Mouse (Mus musculus): ENCODE measurements around the gene Prss28.

Prss28 gene

DNA sequence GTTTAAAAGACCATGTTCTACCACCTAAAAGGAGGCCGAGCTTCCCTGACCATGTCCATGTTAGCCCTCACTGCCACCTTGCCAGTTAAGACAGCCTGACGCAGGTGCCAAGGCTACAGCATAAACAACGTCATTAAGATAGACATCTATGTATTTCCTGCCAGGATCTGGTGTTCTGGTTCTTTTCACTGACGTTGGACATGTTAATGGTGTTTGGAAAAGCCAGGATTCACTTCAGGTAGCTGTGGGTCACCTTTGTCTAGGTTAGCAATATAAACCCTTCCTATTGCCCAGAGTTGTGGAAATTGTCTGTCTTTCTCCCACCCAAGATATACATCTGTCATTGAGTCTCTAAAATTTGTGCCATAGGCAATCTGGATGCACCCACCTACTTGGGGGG is at the start of gene Prss28:
Gene Prss28 (plus strand): TSS at position 301 of the 400 bp plus-strand sequence.
- WGBS: 81% methylated on average over 4 of the region's 4 CpGs

DNA sequence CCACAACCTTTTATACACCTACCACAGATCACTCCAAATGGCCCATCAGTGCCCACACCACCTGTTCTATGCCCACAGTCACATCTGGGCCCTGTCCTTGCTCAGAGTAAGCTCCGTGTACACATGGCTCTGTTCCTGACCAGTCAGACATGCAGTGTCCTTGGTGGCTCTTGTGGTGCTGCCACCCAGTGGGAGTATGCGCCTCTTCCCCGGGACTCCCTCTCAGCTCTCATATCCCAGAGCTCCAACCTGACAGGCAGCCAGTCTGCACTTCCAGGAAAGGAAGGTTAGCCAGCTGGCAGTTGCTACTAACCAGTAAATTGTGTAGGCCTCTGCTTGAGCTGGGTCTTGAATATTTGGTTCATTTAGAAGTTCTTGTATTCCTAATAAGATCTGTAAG is 44.0 kb upstream of the Prss28 start:
- WGBS: 18% methylated on average over 3 of the region's 3 CpGs

DNA sequence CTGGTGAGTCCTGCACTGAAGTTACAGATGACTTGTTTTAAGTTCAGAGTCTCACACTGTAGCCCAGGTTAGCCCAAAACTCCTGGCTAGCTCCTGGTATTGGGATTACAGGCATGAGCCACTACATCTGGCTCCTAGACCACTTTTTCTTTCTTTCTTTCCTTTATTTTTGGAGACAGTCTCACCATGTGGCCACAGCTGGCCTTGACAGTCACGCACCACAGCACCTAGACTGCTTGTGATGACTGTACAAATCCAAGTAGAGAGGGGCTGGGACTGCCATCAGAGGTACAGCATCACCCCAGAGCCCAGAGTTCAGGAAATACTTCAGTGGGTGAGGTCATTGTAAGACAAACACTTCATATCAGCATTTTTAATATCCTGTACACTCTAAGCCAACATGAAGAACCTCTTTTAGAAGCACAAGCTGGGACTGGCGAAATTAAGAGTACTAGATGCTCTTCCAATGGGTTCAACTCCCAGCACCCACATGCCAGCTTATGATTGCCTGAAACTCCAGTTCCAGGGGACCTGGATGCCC is 37.6 kb upstream of the Prss28 start:
- WGBS: 60% methylated on average over 2 of the region's 2 CpGs

DNA sequence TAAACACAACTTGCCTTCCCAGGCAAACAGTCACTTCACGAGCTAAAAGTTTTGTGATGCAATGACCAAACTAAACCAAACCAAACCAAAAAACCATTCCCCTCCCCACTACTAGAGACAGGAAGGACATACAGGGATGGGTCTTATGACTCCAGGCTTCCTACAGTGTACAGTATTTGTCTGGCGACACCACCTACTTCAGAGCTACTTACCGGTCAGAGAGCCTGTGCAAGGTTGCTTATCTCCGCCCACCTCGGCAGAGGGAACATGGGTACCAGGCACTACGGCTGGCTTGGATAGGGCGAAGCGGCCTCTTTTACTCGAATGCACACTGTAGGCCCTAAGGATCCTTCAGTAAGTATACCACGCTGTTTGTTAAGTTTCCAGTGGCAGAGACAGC is 36.1 kb upstream of the Prss28 start:
- WGBS: under 1% methylated on average over 10 of the region's 10 CpGs

DNA sequence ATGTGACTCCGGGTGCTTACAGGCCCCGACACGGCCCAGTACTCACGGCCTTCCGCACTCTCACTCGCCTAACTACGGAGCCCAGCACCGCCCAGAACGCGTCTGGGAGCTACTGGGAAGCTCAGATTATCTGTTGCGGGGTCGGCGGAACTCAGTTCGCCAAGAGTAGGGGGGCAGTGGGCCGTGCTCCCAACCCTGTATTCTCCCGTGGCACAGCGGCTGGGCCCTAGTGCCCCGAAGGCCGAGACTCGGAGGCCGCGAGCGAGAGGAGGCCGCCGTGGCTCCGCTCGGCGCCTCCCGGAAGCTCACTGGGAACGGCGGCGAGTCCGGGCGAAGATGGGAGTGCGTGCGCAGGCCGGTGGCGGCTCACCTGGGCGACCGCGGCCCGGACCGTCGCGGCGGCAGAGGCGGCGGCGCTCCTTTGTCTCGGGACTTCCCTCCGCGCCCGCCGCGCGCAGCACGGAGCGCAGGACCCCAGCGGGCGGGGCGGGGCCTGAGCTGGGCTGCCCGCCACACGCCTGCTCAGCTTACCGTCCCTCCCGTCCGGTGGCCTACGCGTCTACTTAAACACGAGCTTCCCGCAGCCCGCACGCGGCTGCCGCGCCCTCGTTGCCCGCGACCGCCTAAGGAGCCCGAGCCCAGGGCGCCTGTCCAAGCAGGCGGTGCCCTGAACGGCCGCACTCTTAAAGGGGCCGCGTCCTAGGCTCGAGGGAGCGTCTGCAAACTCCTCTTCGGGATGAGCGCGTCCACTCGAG is 35.3 kb upstream of the Prss28 start:
- under 1% methylated on average over 92 of the region's 92 CpGs for WGBS

DNA sequence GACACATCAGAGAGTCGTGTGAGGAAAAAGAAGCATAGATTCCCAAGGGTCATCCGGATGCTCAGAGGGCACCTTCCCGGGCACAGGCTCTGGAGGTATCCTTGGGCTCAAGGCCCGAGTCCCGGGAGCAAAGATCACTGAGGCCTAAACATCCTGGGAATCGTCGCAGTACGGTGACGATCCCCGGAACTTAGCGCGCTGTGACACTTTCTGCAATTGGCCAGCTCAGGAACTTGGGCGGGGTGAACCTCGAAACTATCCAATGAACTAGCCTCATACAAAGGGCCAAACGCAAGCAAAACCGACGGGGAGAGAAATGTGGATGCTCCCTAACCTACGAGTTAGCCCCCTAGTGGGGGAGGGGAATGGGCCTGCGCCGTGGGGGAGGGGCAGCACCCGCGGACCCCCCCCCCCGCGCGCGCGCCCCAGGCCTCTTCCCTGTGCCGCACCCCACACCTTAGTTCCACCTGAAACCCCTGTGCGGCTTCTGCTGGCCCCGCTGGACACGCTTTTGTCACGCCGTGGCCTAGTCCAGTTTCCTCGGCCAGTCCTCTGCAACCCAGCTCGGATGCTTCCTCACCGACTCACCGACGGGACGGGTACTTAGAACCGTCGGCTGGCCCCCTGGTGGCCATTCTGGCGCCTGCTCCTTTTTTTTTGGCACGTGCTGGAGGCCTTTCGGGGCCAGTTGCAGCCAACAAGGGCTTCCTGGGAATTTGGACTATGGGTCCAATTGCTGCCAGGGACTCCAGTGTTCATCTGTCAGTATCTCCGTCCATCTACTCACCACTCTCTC is 34.5 kb upstream of the Prss28 start:
- under 1% methylated on average over 45 of the region's 45 CpGs for WGBS

DNA sequence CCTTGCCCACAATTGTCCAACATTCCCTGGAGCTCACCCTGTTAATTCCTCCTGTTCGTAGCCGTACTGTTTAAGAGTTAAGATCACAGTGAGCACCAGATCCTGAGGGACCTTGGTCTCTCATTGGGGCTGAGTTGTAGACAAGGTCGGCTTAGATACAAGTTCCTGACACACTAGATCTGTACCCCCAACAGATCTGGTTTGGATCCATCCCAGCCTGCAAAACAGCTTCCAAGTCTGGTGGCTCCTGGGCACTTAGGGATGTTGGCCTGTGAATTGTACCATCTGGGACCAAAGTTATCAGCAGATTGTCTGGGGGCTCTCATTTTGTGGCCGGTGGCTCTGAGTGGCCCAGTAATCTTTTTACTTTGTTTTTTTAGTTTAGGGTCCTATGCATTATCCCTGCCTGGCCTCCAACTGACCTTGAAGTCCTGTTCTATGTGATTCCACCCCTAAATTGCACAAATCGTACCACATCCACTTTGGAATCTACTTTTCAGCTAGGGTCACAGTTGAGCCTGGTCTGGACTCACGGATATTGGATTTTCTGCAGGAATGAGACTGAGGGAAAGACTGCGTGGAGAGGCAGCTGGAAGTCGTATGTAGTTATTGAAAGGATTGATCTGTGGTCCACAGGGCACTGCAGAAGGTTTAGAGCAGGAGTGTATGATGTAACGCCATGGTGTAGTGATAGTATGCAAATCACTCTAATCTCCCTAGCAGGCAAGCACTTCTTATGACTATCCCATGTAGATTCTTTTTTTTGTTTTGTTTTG is 33.7 kb upstream of the Prss28 start, which contains the start of gene Ube2i:
Gene Ube2i (minus strand): TSS at position 52 of the 776 bp plus-strand sequence.
- WGBS: 83% methylated on average over 9 of the region's 9 CpGs

DNA sequence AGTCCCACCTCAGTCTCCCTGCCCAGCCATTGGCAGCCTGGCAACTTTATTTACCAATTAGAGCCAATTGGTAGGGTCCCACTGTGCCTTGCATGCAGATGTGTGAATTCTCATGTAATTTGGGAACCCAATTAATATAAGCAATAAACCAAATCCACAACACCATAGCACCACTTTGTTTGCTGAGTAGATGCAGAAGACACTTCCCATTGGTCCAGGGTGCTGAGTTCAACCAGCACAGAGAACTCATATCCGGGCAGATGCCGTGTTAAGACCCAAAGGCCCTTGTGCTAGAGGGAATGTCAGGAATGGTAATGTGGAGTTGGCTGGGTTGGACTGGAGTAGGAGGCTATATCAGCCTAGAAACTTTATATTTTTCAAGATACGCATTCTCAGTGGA is 32.6 kb upstream of the Prss28 start:
- 96% methylated on average over 3 of the region's 3 CpGs for WGBS

DNA sequence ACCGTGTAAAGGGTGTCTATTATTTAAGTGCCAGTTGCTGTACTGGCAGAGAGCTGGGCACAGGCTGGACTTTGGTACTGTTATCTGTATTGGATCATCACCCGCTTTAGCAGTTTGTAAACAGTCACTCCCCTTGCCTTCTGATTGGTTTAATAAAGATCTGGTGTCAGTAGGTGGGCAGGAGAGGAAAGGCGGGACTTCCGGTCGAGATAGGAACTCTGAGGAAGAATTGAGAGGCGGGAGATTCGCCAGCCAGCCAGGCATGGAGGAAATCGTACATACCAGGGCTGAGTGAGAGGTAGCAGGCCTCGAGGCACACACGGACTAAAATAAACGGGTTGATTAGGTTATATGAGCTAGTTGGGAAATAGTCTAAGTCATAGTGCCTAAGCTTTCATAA is 26.3 kb upstream of the Prss28 start:
- WGBS: 55% methylated on average over 11 of the region's 11 CpGs

DNA sequence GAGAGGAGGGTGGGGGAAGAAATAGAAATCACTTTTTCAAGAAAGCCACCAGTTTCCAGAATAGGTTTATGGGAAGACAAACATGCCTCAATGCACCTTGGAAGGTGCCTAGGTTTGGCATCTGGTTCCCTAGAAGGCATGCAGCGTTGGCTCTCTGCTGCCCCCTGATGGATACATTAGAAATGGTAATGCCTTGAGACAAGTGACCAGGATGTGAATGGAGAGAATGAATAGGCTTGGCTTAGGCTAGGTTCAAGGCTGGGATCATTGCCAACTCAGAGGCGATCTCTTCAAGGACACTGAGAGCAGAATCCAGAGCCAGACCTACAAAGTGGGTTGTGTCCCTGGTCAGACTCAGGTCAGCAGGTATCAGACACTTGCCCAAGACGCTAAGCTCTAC is 23.4 kb upstream of the Prss28 start:
- WGBS: 17% methylated on average over 3 of the region's 3 CpGs

DNA sequence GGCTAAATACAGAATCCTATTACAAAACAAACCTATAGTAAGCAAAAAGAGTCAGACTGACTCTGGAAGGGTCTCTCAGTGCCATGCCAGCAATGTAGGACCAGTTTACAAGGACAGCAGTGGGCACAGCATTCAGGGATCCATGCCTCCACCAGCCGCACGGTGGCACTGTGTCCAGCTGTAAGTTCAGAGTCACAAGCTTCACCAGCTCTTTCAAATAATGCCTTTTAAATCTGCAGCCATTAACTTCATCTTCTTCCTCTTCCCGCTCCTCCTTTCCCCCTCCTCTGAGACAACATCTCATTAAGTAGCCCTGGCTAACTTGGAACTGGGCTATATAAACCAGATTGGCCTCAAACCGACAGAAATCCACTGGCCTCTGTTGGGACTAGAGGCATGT is 19.6 kb upstream of the Prss28 start:
- 24% methylated on average over 4 of the region's 4 CpGs for WGBS

DNA sequence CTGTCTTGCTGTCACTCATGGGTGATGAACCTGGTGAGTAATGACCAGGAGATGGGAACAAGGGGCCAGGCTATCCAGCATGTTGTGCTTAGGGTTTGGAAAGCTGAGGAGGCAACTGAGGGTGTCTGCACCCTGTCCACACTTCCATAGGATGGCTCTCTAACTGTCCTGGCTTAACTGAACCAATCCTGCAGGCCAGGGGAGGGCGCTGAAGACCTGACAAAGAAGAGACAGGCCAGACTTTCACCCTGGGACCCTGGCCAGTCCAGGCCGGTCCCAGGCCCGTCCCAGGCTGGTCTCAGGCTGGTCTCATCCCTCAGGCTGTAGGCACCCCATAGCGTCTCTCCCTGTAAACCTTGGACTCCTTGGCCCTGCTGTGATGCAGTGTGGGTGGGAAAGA is 18.0 kb upstream of the Prss28 start:
- WGBS: 41% methylated on average over 4 of the region's 4 CpGs

DNA sequence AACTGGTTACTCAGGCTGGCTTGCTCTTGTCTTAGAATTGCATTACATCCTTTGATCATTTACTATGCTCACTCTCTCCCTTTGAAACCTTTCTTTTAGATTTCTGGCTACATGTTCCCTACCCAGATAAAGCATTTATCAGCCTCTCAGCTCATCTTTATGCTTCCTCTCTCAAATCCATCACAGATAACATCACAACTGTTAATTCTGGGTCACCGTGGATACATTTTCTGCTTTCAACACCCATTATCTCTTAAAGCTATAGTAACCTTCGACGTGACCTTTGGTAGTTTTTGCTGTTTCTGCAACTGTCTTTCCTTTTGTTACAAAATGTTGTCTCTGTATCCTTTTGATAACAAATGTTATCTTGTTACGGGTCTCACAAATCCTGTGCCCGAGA is 15.0 kb upstream of the Prss28 start:
- WGBS: 85% methylated on average over 5 of the region's 5 CpGs

DNA sequence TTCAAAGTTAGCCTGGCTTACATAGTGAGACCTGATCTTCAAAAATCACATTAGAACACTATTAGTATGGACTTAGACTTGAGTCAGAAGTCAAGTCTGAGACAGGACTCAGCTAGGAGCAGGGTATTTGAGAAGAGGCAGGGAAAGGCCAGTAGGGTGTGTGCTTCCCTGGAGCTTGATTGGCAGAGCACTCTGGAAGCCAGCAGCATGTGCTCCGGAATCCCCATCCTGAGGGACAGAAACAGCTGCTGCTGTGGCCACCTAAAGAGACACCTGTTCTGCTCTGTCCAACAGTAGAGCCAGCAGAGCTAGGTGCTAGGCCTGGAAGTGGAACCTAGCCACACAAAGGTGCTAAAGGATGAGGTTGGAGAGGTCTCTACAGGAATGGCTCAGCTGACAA is 14.3 kb upstream of the Prss28 start:
- WGBS: 80% methylated on average over 1 of the region's 1 CpGs

DNA sequence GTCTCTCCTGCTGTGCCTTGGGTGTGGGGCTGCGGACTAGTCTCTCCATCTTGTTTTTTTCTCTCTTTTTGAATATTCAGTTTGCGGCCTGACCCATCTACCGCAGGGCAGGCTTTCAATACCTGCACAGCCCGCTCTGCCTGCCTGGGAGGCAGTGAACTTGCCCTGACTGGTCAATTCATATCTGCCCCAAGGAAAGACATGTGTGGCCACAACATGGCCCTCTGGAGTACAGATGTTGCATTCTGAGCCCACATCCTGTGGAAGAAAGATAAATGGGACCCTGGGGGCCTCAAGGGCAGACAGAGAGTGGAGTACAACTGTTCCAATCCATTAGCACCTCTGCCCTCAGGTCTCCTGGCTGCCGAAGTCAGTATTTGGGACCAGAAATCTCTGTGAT is 10.4 kb upstream of the Prss28 start, which contains the start of gene Prss34:
Gene Prss34 (plus strand): TSS at position 301 of the 400 bp plus-strand sequence.
- 90% methylated on average over 5 of the region's 5 CpGs for WGBS

DNA sequence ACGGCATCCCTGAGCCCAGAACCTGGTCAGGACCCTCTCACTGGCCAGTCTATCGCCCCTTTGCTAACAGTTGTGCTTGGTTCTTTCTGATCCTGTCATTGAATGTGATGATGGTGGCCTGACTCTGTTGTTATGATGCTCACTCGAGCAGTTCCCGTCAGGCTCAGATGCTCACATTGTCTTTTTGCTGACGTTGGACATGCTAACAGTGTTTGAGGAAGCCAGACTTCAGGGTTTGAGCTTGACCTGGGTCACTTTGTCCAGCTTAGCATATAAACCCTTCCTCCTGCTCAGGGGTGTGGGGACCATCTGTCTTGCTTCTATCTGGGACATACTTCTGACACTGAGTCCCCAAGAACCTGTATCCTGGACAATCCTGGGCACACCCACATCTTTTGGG is 9.9 kb downstream of the Prss28 start, which contains the start of gene Prss29:
Gene Prss29 (plus strand): TSS at position 301 of the 400 bp plus-strand sequence.
- WGBS: 78% methylated on average over 5 of the region's 5 CpGs

DNA sequence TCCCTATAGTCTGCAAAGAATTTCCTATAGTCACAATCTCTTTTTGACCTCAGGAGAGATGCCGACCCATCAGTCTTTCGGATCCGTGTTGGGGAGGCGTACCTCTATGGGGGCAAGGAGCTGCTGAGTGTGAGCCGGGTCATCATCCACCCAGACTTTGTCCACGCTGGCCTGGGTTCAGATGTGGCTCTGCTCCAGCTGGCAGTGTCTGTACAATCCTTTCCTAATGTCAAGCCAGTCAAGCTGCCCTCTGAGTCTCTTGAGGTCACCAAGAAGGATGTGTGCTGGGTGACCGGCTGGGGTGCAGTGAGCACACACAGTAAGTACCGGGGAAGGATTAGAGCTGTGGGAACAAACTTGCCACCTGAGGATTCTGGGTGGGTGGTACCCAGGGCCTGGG is 12.4 kb downstream of the Prss28 start:
- 91% methylated on average over 8 of the region's 8 CpGs for WGBS

DNA sequence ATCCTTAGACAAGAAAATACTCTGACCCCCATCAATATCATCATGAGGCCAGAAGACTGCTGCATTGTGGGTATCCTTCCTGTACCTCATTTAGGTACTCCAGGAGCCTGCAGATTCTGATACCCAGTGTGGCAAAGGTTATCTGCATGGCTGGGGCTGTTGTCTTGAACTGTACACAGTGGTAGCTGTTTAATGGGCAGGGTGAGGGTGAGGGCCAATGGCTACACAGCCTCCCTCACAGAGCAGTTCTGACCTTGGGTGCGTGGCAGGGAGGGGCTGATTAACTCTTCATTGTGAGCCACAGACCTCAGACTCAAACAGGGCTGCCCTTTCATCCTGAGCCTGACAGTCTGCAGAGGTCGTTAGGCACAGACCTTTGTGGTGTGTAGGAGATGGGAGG is 14.5 kb downstream of the Prss28 start:
- 51% methylated on average over 2 of the region's 2 CpGs for WGBS

DNA sequence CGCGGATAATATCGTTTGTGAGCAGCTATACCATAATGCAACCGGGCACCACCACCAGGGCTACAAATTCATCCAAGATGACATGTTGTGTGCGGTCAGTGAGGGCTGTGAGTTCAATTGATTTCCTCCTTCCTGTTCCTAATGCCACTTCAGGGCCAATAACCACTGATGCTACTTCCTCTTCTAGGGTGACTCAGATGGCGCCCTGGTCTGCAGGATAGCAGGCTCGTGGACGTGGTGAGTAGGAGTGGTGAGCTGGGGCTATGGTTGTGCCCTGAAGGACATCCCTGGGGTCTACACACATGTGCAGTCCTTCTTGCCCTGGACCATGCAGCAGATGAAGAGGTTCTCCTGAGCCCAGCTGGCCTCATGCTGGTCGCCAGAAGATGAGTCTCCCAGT is 23.9 kb downstream of the Prss28 start:
- 74% methylated on average over 9 of the region's 9 CpGs for WGBS

DNA sequence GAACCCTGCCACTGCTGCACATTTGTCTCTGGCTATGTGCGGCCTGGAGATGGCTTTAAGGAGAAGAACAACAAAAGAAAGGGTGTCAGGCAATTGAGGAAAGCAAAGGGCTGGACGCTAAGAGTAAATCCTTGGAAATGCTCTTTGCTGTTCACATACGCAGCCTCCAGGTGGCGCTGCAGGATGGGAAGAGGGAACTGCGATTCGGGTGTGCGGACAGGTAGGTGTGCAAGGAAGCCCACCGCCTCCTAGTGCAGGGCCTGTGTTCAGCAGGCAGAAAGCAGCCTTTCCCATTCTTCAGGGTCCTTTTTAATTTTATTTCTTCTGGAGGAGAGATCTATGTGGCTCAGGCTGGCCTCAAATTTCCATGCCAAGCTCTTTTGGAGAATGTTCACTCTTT is 25.5 kb downstream of the Prss28 start:
- 3% methylated on average over 8 of the region's 8 CpGs for WGBS

DNA sequence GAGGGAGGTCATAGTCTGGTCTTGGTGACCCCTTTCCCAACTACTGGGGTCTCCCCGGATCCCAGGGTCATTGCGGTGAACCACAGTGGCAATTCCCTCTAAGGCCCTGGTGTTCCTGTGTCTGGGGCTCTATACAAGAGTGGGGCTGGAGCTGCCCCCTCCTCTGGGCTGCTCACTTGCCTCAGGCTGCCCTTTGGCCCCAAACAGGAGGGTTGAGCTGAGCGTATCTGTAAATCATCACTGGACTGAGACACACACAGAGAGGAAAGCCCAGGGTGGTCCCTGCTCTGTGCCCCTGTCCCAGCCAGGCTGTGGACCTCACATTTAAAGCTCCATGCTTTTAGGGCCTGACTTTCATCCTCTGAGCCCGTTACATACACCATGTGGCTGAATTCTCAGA is 29.8 kb downstream of the Prss28 start:
- 93% methylated on average over 4 of the region's 4 CpGs for WGBS

DNA sequence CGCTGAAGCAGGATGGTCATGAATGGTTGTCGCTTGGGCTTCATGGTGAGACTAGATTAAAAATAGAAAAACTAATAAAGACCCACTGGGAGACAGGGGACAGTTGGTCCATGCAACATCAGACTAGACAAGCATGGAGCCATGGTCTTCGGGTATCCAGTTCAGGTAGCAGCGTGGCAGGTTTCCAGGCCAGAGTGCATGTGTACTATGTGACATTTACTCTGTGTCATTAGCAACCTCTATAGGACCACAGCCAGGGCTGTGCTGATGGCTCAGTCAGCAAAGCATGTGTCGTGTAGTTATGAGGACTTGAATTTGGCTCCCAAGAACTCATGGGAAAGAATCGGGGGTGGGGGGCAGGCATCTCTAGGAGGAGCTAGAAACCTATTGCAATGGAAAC is 31.6 kb downstream of the Prss28 start:
- 84% methylated on average over 6 of the region's 6 CpGs for WGBS
